Mouse (Mus musculus): Measurements from ENCODE around the gene Meox1.

The Meox1 gene

DNA sequence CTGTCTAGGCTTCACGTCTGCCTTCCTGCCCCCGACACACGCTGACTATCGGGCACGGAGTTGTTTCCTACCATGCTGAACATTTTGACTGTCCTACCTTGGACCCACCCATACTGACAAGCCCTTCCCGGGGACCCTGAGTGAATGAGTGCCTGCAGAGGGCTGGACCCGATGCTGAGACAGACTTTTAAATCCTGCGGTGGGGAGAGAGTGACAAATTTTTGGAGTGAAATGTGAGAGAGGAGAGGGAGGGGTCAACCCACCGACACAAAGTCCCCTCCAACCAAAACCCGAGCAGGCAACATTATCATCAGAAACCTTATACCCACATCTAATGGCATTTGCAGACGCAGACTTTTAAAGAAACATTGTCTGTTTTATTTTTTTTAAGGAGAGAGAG, at the start of gene Meox1:
TSS of gene Meox1 (minus strand) at position 171 of the 400 bp plus-strand sequence.
- no peak for DNase-seq (ENCODE audit: low spot score)

DNA sequence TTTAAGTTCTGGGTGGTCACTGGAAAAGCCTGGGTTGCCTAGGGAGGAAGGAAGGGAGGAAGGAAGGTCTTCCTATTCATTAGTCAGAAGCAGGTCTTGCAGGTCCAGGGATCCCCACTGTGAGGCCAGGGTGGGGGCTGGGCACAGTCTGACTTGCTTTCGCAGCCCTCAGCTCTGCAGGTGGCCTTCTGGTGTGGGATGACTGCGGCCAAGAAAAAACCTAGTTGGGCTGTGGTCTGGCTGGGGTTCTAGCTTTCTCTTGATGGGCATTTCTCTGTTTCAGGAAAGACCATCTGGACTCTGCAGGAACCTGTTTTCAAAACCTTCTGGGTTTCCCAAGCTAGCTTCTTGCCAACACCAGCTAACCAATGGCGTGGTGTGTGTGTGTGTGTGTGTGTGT, 48.9 kb upstream of the Meox1 start:
- no peak for DNase-seq (ENCODE audit: low spot score)

DNA sequence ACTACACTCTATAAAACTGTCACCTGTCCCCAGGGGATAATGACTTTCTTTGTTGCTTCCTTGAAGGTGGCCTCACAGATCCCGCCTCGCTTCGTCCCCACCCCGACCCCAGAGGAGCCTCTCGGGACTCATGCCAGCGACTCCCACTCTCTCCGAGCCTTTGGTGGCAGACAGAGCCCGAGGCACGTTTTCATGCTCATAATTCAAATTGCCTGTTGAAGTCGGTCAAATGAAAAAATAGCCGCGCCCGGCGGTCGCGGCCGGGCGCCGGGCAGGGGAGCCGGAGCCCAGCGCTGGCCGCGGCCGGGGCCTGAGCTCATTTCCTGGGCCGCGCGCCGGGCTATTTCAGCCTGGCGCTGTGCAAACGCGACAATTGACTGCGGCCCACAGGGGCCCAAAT, 42.9 kb upstream of the Meox1 start:
- no peak for DNase-seq (ENCODE audit: low spot score)

DNA sequence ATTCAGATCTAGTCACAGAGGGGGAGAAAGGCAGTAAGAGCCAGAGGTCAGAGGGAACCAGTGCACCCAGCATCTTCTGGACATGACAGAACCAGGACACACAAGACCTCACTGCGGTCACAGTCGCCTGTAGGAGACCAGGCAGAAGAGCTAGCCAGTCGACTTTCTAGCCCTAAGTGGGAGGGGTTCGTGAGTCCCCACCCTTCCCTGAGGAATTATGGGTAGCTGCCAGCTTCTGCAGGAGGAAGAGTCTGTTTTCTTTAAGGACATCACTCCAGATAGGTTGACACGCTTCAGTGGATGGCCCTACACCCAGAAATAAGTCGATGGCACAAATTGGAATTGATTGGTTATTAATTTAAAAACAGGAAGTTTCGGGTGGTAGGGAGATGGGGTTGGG, 42.2 kb upstream of the Meox1 start:
- no peak for DNase-seq (ENCODE audit: low spot score)

DNA sequence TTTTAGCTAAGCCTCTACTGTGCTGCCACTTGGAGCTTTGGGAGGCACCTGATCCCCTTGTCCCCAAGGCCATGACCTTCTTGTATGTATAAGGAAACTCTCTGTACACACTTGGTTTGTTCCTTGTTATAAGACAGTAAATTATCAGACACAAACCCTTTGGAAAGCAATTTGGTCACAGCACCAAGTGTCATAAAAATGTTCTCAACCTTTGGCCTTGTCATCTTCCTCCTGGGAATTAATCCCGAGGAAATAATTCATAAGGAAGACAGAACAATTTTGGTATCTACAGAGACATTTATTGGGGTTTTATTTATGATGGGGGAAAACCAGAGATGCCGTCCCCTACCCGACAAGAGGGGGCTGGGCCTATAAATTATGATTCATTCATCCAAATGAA, 41.6 kb upstream of the Meox1 start:
- DNase-seq (ENCODE audit: low spot score) = no peak

DNA sequence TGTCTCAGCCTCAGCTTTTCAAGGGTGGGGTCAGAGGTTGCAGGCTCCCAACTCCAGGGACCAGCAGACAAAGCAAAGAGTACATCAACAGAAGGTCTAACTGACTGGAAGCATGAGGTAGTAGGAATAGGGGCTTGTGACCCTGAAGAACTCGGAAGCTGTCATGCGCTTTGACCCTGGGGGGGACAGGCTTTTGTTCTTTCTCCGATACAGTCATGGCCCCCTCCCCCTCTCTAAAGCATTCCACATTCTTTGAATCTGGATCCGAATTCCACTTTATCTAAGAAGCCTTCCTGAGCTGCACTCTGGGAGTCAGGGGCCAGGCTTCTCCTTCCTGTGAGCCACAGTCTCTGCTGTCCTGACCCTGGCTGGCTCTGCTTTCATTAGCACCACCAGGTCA, 37.8 kb upstream of the Meox1 start:
- no peak for DNase-seq (ENCODE audit: low spot score)

DNA sequence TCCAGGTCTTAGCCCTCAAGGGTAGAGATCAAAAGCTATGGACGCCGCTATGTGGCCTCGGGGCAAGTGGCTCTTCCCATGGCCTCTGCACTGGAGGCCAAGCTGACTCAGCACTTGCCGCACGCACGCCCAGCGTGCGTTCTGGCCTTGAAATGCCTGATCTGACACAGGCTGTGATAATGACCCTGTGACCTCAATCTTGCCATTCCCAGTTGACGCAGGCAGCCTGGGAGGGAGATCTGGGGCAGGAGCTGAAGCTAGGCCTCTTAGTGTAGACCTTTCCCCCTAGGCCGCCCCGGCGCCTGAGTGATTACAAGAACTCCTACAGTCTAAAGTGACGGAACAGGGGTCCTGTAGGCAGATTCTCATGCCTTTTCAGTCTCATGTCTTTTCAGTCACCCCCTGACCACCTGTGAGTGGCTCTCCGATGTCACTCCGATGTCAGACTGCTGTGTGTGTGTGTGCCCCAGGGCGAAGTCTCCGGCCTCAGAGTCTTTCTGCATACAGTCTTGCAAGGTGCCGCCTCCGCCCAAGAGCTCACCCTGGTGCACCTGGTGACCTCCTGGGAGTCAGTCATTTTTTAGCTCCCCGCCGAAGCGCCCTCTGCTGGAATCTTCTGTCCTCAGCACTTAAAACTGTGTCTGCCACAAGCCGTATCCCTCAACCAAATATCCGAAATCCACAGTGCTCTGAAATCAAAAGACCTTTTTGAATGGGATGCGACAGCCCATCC, 34.0 kb upstream of the Meox1 start:
- DNase-seq (ENCODE audit: low spot score) = peak; percentile 28

DNA sequence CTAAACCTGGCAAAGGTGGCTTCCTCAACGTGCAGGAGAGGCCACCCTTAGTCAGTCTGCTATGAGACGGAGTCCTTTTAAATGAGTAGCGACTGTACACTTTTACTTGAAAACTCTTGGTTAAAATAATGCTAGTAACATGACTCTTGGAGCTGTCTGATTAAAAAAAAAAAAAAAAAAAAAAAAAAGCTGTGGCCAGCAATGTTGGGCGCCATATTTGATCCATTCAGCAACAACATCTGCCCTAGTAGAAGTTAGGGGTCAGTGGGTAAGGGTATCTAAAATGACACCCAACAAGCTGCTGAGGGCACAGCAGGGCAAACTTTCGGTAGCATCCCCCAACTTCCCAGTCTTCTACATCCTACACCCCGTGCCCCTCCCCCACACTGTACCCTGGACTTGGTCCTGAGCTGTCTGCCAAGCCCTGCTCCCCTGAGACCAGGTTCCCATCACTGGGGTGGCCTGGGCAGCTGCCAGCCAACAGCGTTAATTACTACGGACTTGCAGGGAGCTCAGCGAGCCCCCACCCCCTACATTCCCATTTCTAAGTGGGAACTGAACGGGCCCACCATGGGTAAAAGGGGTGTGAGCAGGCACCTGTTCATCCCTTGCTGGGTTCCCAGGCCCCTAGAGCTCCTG, 32.9 kb upstream of the Meox1 start:
- no peak for DNase-seq (ENCODE audit: low spot score)

DNA sequence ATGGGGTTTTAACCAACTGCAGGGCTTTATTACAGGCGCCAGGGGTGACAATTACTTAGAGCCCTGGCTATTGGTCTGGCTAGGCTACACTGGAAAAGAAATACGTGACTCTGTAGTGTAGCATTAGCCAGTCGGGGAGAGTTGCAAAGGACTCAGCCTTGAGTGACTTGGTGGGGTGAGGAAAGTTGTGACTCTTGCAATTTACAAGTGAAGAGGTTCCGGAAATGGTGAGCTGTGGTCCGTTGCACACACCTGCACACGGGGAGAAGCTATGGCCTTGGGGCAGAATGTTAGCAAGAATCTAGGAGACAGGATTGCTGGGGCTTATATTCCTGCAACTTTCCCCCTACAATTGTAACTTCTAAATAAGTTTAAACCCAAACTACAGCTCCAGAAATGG, 31.5 kb upstream of the Meox1 start:
- DNase-seq (ENCODE audit: low spot score) = no peak

DNA sequence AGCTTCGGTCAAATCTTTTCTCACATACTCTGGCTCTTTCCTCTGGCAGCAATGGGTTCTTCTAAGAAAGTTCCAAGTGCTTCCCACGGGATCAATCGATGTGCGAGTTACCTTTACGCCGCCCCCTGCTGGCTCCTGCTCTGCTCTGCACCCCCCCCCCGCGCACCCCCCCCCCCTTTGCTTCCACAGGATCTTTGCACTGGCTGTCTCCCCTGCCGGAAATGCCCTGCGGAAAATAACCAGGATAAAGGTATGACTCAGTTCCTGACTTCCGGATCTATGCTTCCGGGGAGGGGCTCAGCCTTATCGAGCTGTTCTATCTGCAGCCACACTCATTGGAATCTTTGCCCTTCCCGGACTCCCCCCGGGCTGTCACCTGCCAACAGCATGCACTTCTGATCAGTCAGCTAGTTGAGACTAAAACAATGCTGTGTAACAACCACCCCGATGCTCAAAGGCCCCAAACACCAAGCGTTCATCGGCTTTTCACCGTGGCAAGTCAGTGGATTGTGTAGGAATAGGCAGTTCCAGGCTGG, 30.3 kb upstream of the Meox1 start:
- DNase-seq (ENCODE audit: low spot score) = no peak

DNA sequence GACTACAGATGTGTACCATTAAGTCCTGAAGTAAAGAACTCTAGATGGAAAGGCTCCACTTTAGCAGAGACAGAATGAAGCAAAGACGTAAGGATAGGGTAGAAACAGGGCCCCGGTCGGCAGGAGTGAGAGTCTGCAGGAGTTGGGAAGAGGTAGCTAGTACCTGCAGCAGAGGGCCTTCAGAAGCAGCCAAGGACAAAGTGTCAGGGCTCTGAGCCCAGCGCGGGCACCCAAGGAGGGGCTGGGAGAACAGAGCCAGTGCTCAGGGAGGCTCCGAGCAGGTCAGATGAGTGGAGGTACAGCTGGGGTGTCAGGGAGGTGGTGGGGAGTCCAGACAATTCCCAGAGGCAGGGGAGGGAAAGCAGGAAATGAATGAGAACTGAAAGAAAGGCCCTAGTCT, 29.8 kb upstream of the Meox1 start:
- DNase-seq (ENCODE audit: low spot score) = no peak

DNA sequence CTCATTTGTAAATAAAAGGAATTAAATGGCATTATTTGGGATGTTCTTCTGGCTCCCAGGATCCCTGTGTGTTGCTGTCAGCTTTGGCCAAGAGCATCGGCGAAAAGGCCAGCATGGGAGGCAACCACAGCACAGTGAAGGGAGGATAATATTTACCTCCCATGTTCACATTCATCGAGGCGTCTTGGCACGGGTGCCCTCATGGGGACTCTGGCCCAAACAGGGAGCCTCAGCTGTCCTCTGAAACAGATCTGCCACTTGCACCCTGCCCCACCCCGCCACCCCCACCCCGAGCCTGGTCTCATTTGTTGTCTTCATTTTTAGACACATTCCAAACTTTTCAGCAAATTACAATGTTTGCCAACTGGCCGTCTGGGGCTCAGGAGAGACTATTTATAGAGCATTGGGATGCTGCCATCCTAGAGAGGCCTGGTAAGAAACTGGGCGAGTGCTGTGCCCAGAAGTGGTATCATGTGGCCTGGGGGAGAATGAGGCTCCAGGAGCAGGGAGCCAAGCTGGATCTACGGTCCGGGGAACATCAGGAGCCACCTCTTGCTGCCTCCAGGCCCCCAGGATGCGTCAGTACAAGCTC, 27.3 kb upstream of the Meox1 start:
- DNase-seq (ENCODE audit: low spot score) = no peak

DNA sequence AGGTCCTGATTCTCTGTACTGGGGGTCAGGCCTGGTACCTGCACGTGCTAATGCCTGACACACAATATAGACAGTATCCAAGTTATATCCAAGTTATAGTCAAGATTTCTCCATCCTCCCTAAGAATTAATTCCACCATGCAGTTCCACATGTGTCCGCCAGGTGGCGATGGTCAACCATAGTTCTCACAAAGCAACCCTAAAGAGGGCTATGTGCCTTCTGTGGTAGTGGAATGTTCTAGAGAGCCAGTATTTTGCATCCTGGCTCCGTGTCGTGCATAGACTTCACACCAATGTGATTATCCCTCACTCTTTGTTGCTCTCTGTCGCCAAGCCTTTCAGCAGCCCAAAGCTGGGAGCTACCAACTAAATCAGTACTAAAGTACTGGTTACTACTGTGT, 25.5 kb upstream of the Meox1 start:
- peak; percentile 82 for DNase-seq (ENCODE audit: low spot score)

DNA sequence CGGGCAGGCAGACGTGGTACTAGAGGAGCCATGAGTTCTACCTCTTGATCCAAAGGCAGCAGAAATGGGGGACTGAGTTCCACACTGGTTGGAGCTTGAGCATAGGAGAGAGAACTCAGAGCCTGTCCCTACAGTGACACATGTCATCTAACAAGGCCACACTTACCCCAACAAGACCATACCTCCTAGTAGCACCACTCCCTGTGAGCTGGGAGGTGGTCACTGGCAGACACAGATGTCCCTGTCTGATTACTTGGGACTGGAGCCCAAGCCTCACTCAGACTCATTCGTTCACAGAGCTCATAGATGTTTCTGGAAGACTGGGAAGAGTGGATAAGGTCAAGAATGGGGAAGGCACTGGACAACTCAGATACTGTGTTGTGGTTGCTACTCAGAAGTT, 24.4 kb upstream of the Meox1 start:
- DNase-seq (ENCODE audit: low spot score) = no peak

DNA sequence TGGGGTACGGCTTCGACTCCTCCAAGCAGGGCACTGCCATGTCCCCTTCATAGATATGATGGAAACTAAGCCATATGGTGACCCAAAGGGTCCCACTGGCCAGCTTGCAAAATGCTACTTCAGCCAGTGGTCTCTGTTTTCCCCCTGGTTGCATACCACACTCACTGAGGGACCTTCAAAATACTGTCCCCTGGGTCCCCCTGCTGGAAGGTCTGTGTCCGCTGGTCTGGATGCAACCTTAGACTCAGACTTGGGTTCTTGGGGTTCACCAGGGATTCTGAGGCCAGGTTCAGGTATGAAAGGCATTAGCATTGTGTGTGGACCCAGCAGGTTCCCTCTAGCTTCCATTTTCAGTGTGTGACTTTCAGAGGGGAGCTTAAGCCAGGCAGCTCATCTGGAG, 22.6 kb upstream of the Meox1 start:
- no peak for DNase-seq (ENCODE audit: low spot score)

DNA sequence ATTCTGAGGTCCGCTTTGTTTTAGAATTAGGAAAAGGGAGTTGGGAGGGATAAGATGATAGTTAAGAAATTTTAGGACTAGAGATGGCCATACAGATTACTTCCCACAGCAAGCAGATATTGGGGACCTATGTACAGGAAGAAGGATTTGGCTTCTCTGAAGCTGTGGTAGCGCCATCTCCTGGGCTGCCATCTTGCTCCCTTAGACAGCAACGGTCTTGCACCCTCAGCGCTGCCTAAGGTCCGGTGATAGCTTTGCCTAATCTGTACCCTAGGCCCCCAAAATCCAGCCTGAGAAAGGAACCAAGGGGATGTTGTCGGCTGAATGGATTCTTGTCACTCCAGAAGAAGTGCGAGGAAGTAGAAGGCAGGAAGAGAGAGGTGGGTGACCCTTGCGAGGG, 19.4 kb upstream of the Meox1 start:
- DNase-seq (ENCODE audit: low spot score) = no peak

DNA sequence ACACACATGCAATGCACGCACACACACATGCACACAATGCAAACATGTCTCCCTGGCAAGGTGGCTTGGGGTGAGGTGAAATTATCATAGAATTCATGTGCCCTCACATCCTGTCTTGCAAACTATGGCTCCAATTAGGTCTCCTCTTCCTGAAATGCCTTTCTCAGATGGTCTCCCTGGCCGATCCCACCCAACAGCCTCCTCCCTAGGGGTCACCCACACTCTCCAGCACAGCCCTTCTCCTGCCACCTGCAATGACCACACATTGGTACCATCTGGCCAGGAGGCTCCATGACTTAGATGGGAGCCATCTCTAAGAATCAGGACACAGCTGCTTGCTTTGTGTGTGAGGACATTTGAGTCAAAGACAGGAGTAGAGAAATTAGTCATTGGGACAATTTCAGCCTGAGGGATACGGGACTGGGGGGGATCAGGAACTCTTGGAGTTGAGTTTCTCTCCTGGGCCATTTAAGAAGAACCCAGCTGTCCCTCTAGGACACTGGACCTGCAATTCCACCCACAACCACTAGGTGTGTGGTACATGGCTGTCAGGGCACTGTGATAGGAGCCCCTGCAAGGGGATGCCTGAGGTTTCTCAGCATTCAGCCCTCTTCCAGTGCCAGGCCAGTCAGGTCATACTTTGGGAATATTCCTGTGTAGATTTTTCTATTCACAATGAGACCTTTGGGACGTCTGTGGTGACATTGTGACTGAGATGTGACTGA, 17.8 kb upstream of the Meox1 start:
- peak; percentile 24 for DNase-seq (ENCODE audit: low spot score)

DNA sequence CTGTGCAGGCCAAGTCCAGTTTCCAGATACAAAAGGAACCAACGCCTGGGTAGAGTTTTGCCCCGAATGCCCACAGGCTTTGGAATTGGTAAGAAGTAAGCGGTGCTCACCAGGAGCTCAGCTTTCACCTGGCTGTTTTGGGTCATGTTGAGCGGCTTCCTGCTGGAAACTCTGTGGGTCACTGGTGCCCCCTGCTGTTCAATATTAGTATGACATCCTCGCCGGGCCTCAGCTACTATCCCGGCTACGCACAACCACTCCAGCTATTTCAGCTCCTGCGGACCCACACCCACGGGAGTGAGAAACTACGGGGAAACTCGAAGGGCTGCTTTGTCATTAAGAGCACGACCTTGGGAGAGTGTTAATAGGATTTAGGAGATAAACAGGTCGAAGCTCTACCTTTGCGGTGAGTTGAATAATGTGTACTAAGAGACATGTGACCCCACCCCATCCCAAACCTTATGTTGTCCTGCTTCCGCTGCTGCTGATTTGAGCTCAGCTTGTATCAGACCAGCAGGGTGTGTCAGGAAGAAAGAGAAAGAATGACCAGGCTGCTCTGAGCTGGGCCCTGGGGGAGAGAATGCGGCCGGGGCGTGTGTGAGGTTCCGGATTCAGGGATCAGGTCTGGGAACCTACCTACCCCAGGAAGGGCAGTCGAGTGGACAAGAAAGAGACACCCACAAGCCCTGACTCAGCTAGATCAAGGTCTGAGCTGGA, 16.2 kb upstream of the Meox1 start:
- peak; percentile 77 for DNase-seq (ENCODE audit: low spot score)

DNA sequence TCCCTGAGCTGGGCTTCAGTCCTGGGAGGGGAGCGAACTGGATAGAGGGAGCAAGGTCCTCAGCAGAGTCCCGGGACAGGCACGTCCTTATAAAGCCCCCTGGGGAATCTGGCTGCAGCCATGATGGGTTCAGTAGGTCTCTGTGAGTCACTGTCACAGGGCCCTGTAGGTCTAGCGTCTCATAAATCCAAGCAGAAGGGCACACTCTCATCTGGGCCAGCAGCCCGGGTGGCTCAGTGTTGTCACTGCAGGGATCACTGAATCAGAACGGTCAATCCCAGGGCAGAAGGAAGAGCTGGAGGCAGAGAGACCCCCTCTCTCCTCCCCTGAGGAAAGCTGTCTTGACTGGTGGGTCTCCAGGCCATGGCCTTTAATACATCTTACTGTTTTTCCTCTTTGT, 14.6 kb upstream of the Meox1 start:
- no peak for DNase-seq (ENCODE audit: low spot score)

DNA sequence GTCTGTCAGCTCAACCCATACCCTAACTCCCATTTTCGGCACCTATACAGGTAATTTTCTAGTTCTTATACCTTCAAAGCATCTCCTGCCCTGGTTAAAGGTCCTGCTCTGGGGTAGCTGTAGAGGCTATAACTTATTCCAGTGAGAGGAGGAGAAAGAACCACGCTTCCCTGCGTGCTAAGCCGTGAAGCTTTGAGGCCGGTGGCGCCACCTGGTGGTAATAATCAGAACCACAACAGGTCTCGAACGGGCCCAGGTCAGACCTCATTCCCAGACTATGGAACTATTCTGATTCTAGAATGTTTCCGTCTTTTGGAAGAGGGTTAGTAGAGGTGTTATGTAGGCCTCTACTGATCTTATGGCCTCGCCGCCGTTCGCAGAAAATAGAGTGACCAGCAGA, 10.9 kb upstream of the Meox1 start:
- peak; percentile 71 for DNase-seq (ENCODE audit: low spot score)

DNA sequence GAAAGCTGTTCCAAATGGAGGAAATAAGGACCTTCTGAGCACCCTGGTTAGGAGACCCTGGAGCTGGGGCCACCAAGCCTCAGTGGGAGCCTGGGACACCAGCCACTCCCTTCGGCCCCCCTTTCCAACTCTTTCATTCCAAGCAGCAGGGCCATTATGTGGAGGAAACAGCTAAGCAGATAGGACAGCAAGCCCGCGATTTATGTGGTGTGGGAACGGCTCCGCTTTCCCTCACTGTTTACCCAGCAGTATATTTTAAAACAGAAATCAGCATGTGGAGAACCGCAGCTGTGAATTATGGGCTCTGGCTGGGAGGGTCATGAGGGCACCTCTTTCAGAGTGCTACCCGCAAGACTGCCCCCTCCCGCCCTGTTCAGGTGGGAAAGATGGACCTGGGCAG, 7.1 kb upstream of the Meox1 start:
- no peak for DNase-seq (ENCODE audit: low spot score)

DNA sequence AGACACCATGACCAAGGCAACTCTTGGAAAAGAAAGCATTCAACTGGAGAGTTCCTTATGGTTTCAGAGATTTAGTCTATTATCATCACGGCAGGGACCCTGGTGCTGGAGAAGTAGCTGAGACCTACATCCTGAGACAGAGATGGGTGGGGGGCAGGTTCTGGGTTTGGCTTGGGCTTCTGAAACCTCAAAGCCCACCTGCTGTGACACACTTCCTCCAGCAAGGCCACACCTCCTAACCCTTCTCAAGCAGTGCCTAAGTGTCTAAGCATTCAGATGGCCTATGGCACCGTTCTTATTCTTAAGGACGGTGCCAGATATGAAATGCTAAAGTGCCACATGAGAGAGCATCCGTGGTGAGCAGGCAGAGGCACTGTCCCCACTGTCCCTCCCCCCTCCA, 4.2 kb upstream of the Meox1 start:
- DNase-seq (ENCODE audit: low spot score) = no peak

Data from lung, postnatal 25 days (tissue).